Mouse (Mus musculus) embryo, embryonic 11.5 days (tissue): ENCODE measurements around the gene Lrrc4.

Source experiments
- DNase-seq: peaks from one replicate; pipeline ENCODE4 v3.0.0-alpha.2; 2012; ENCODE audit warnings: low read depth, low spot score

The Lrrc4 gene

GRCm38 (mm10) chr6:28674686-28675085, 156.9 kb downstream of the Lrrc4 start:
- no peak for DNase-seq

- DNase-seq, result no peak
Observed at GRCm38 (mm10) chr6:28672388-28672787, 159.2 kb downstream of the Lrrc4 start.

- DNase-seq, result no peak
Observed at GRCm38 (mm10) chr6:28669251-28669650, 162.3 kb downstream of the Lrrc4 start.

GRCm38 (mm10) chr6:28667586-28667985, 164.0 kb downstream of the Lrrc4 start:
- no peak for DNase-seq

GRCm38 (mm10) chr6:28664716-28665115, 166.8 kb downstream of the Lrrc4 start:
- DNase-seq, result no peak

- no peak for DNase-seq
Observed at GRCm38 (mm10) chr6:28663670-28664069, 167.9 kb downstream of the Lrrc4 start.

GRCm38 (mm10) chr6:28663004-28663403, 168.5 kb downstream of the Lrrc4 start:
- DNase-seq, result no peak

- DNase-seq, result no peak
Observed at GRCm38 (mm10) chr6:28656511-28656910, 175.0 kb downstream of the Lrrc4 start.

- no peak for DNase-seq
Observed at GRCm38 (mm10) chr6:28645231-28645630, 186.3 kb downstream of the Lrrc4 start.

GRCm38 (mm10) chr6:28642909-28643308, 188.6 kb downstream of the Lrrc4 start:
- no peak for DNase-seq

- no peak for DNase-seq
Observed at GRCm38 (mm10) chr6:28640088-28640487, 191.5 kb downstream of the Lrrc4 start.

- DNase-seq, result no peak
Observed at GRCm38 (mm10) chr6:28635531-28636348, 195.8 kb downstream of the Lrrc4 start.

GRCm38 (mm10) chr6:28635092-28635491, 196.5 kb downstream of the Lrrc4 start:
- no peak for DNase-seq

- no peak for DNase-seq
Observed at GRCm38 (mm10) chr6:28633656-28634055, 197.9 kb downstream of the Lrrc4 start.

GRCm38 (mm10) chr6:28633120-28633519, 198.4 kb downstream of the Lrrc4 start:
- no peak for DNase-seq

- DNase-seq, result no peak
Observed at GRCm38 (mm10) chr6:28630926-28631325, 200.6 kb downstream of the Lrrc4 start.

GRCm38 (mm10) chr6:28629866-28630265, 201.7 kb downstream of the Lrrc4 start:
- no peak for DNase-seq

- no peak for DNase-seq
Observed at GRCm38 (mm10) chr6:28628408-28628807, 203.1 kb downstream of the Lrrc4 start.

GRCm38 (mm10) chr6:28622963-28623362, 208.6 kb downstream of the Lrrc4 start:
- DNase-seq, result no peak

GRCm38 (mm10) chr6:28622522-28622921, 209.0 kb downstream of the Lrrc4 start:
- no peak for DNase-seq

GRCm38 (mm10) chr6:28621961-28622360, 209.6 kb downstream of the Lrrc4 start:
- no peak for DNase-seq

- no peak for DNase-seq
Observed at GRCm38 (mm10) chr6:28621431-28621830, 210.1 kb downstream of the Lrrc4 start.

GRCm38 (mm10) chr6:28618751-28619153, 212.8 kb downstream of the Lrrc4 start:
- no peak for DNase-seq

- no peak for DNase-seq
Observed at GRCm38 (mm10) chr6:28618299-28618698, 213.2 kb downstream of the Lrrc4 start.
